Mouse (Mus musculus): ENCODE data around the gene Tlr4. TPM values are rescaled to one million over a fixed set of nuclear protein-coding genes. Genes with fewer than 3 reads are reported as not detected.
A peak's percentile ranks its signal among the peaks of the same experiment; 100 is the strongest.

The Tlr4 gene
- 1 to 10 TPM; 2.3 to 3.8 TPM for total RNA-seq (2021)
- long read RNA-seq, experiment 1: 0 reads
- long read RNA-seq, experiment 2, partial matches to known transcripts: 0 of 1 reads
- long read RNA-seq, experiment 2, other reads (novel, unspliced or antisense): 1 of 1 reads

- DNase-seq (ENCODE audit: low spot score in 2 of 2): peak; percentile 5 to 58
Measured at GRCm38 (mm10) chr4:66827463-66828162, at the start of gene Tlr4. Gene Tlr4, plus strand, starts transcription at chr4:66827584.

- no peak for DNase-seq (ENCODE audit: low spot score in 2 of 2)
Measured at GRCm38 (mm10) chr4:66794283-66794682, 33.1 kb upstream of the Tlr4 start.

- no peak for DNase-seq (ENCODE audit: low spot score in 2 of 2)
Measured at GRCm38 (mm10) chr4:66796683-66797082, 30.7 kb upstream of the Tlr4 start.

- DNase-seq (ENCODE audit: low spot score in 2 of 2): no peak
Measured at GRCm38 (mm10) chr4:66804552-66805301, 22.7 kb upstream of the Tlr4 start.

- no peak for DNase-seq (ENCODE audit: low spot score in 2 of 2)
Measured at GRCm38 (mm10) chr4:66805747-66806146, 21.6 kb upstream of the Tlr4 start.

GRCm38 (mm10) chr4:66816364-66817026, 10.9 kb upstream of the Tlr4 start:
- DNase-seq (ENCODE audit: low spot score in 2 of 2): no peak

- no peak for DNase-seq (ENCODE audit: low spot score in 2 of 2)
Measured at GRCm38 (mm10) chr4:66821171-66821570, 6.2 kb upstream of the Tlr4 start.

GRCm38 (mm10) chr4:66821764-66822163, 5.6 kb upstream of the Tlr4 start:
- DNase-seq (ENCODE audit: low spot score in 2 of 2): no peak

- DNase-seq (ENCODE audit: low spot score in 2 of 2): no peak
Measured at GRCm38 (mm10) chr4:66828163-66828668, 832 bp downstream of the Tlr4 start.

- DNase-seq (ENCODE audit: low spot score in 2 of 2): no peak
Measured at GRCm38 (mm10) chr4:66828686-66829085, 1.3 kb downstream of the Tlr4 start.

GRCm38 (mm10) chr4:66838071-66838470, 10.7 kb downstream of the Tlr4 start:
- no peak for DNase-seq (ENCODE audit: low spot score in 2 of 2)

GRCm38 (mm10) chr4:66843255-66843654, 15.9 kb downstream of the Tlr4 start:
- no peak for DNase-seq (ENCODE audit: low spot score in 2 of 2)

- DNase-seq (ENCODE audit: low spot score in 2 of 2): no peak
Measured at GRCm38 (mm10) chr4:66852011-66852410, 24.6 kb downstream of the Tlr4 start.

- no peak for DNase-seq (ENCODE audit: low spot score in 2 of 2)
Measured at GRCm38 (mm10) chr4:66856992-66857391, 29.6 kb downstream of the Tlr4 start.

GRCm38 (mm10) chr4:66869919-66870318, 42.5 kb downstream of the Tlr4 start:
- DNase-seq (ENCODE audit: low spot score in 2 of 2): no peak

- DNase-seq (ENCODE audit: low spot score in 2 of 2): no peak
Measured at GRCm38 (mm10) chr4:66872026-66872425, 44.6 kb downstream of the Tlr4 start.

- DNase-seq (ENCODE audit: low spot score in 2 of 2): no peak
Measured at GRCm38 (mm10) chr4:66873342-66873741, 46.0 kb downstream of the Tlr4 start.

- no peak for DNase-seq (ENCODE audit: low spot score in 2 of 2)
Measured at GRCm38 (mm10) chr4:66875751-66876150, 48.4 kb downstream of the Tlr4 start.

GRCm38 (mm10) chr4:66877609-66878008, 50.2 kb downstream of the Tlr4 start:
- DNase-seq (ENCODE audit: low spot score in 2 of 2): no peak

GRCm38 (mm10) chr4:66881496-66881895, 54.1 kb downstream of the Tlr4 start:
- DNase-seq (ENCODE audit: low spot score in 2 of 2): no peak

- DNase-seq (ENCODE audit: low spot score in 2 of 2): no peak
Measured at GRCm38 (mm10) chr4:66883264-66883663, 55.9 kb downstream of the Tlr4 start.

GRCm38 (mm10) chr4:66894547-66894946, 67.2 kb downstream of the Tlr4 start:
- no peak for DNase-seq (ENCODE audit: low spot score in 2 of 2)

Measured in layer of hippocampus, postnatal 14 days (tissue).